Mouse (Mus musculus) thymus, adult 2 months (tissue): ENCODE results near the gene Cacna1d. TPM values are rescaled to one million over a fixed set of nuclear protein-coding genes. Genes with fewer than 3 reads are reported as not detected.

Experiments used
- DNase-seq: peaks from one replicate; pipeline ENCODE4 v3.0.0; 2021
- H3K27ac ChIP-seq: fragments of 200-500 bp; 2 replicates; pipeline ENCODE4 v1.5.1; 2012; ENCODE audit warnings: low read length, control low read depth; ENCODE audit not compliant: control insufficient read depth, insufficient read depth
- H3K27me3 ChIP-seq: fragments of 200-500 bp; 2 replicates; pipeline ENCODE4 v1.6.1; 2012; ENCODE audit warnings: mild to moderate bottlenecking, low read length, moderate library complexity, mixed read lengths; ENCODE audit not compliant: control insufficient read depth, insufficient read depth
- H3K36me3 ChIP-seq: fragments of 200-500 bp; 2 replicates; pipeline ENCODE4 v1.6.1; 2012; ENCODE audit warnings: mild to moderate bottlenecking, low read length, moderate library complexity; ENCODE audit not compliant: control insufficient read depth, insufficient read depth
- H3K4me1 ChIP-seq: fragments of 200-500 bp; replicated peaks from 2 replicates; pipeline ENCODE4 v1.6.1; 2012; ENCODE audit warnings: low read length; ENCODE audit not compliant: control insufficient read depth, insufficient read depth
- H3K4me3 ChIP-seq: fragments of 200-500 bp; 2 replicates; pipeline ENCODE4 v1.5.1; 2012; ENCODE audit warnings: mild to moderate bottlenecking, low read length, control low read depth, moderate library complexity; ENCODE audit not compliant: control insufficient read depth, insufficient read depth
- CTCF ChIP-seq: fragments of 200-500 bp; IDR thresholded peaks from 2 replicates; pipeline ENCODE4 v1.5.1; 2012; ENCODE audit warnings: mild to moderate bottlenecking, control low read depth, low read length, moderate library complexity, borderline replicate concordance; ENCODE audit not compliant: control insufficient read depth, poor library complexity, insufficient read depth; ENCODE audit errors: extremely low read depth
- POLR2A ChIP-seq: fragments of 200-500 bp; IDR thresholded peaks from 2 replicates; pipeline ENCODE4 v1.6.1; 2012; ENCODE audit warnings: mild to moderate bottlenecking, low read length, control low read depth, moderate library complexity; ENCODE audit not compliant: control insufficient read depth, poor library complexity, insufficient read depth; ENCODE audit errors: extremely low read depth
- whole genome bisulfite sequencing: fragments of 180-500 bp; shearing (Covaris S2); methylation state at CpG from one replicate; pipeline ENCODE4 v1.1.7; 2018; 5-methylcytosine and 5-hydroxymethylcytosine counted together
- polyA plus RNA-seq: library from polyadenylated mRNA; depleted of rRNA; stranded (reverse); fragments of >200 nt; gene quantifications from 2 replicates; pipeline ENCODE4 v1.2.3, GENCODE M21; 2012

Gene Cacna1d
- polyA plus RNA-seq, 1 experiment = 2.2 TPM

DNA sequence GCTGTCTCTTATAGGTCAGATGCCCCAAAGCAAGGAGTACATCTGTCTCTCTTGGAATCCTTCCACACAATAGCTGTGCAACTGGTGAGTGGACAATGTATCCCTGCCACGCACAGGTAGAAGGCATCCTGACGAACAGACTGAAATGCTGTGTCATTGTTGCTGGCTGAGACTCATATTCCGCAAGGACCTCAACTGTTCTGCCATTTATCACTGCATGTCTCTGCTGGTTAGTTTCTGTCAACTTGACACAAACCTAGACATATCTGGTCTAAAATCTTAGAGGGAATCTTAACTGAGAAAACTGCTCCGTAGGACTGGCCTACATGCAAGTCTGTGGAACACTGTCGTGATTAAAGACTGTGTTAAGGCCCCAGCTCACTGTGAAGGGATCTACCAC is 246.5 kb downstream of the Cacna1d start:
- no peaks in the 10 kb centered on the region for H3K36me3 ChIP-seq
- H3K27me3 ChIP-seq = no peaks in the 10 kb centered on the region
- no peak for DNase-seq
- no peak overlapping the region for H3K4me3 ChIP-seq
- H3K4me1 ChIP-seq = peaks cover 20% of the 10 kb centered on the region
- TF ChIP-seq POLR2A (no peak), CTCF (no peak)
- WGBS = 78% methylated on average over 5 of the region's 5 CpGs
- H3K27ac ChIP-seq = no peak overlapping the region

DNA sequence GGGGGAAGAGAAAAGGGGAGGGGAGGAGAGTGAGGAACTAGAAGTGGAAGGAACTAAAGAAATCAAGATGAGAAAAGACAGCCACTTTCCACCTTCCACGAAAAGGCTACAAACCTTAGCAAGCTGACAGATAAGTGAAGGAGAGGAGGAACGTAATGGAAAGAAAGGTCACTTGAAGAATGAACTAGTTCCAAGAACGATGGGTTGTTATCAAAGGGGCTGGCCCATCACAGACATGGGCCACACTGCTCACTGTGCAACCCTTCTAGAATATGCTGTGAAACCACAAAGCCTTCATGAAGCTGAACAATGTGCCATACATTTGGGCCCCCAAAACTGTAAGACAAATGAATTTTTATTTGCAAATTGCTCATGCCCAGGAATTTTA is 248.4 kb downstream of the Cacna1d start:
- no peaks in the 10 kb centered on the region for H3K36me3 ChIP-seq
- peaks cover 3% of the 10 kb centered on the region for H3K4me1 ChIP-seq
- H3K4me3 ChIP-seq = no peak overlapping the region
- no peaks in the 10 kb centered on the region for H3K27me3 ChIP-seq
- DNase-seq = no peak
- 78% methylated on average over 3 of the region's 3 CpGs for WGBS
- H3K27ac ChIP-seq = no peak overlapping the region
- TF ChIP-seq CTCF (no peak), POLR2A (no peak)

DNA sequence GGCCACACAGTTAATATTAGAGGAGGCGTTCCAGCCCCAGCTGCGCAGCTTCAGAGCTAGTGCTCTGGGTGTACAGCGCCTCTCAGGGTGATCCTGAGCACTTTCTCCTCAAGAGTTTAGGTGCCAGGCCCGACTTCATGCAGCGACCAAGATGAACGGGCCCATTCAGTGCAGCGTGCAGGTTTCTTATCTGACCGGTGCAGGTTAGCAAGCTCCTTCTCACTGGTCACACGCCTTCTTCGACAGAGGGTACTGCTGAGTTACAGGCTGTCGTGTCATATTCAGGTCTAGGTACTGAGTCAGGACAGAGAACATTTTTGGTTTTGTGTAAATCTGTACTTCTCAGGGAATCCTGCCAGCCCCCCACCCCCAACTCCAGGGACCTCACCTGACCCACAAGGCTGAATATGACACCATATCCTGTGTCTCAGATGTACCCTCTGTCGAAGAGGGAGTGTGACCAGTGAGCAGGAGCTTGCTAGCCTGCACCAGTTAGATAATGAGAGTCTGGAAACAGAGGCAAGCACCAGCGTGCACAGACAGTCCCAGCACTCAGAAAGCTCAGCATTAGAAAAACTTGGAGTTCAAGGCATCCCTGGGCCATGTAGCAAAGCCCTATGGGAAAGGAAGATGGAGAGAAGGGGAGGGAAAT is 249.0 kb downstream of the Cacna1d start:
- H3K36me3 ChIP-seq = no peaks in the 10 kb centered on the region
- H3K27me3 ChIP-seq = no peaks in the 10 kb centered on the region
- no peak overlapping the region for H3K4me3 ChIP-seq
- H3K4me1 ChIP-seq = no peaks in the 10 kb centered on the region
- no peak for DNase-seq
- no peak overlapping the region for H3K27ac ChIP-seq
- TF ChIP-seq POLR2A (no peak), CTCF (no peak)
- WGBS = 91% methylated on average over 13 of the region's 13 CpGs

DNA sequence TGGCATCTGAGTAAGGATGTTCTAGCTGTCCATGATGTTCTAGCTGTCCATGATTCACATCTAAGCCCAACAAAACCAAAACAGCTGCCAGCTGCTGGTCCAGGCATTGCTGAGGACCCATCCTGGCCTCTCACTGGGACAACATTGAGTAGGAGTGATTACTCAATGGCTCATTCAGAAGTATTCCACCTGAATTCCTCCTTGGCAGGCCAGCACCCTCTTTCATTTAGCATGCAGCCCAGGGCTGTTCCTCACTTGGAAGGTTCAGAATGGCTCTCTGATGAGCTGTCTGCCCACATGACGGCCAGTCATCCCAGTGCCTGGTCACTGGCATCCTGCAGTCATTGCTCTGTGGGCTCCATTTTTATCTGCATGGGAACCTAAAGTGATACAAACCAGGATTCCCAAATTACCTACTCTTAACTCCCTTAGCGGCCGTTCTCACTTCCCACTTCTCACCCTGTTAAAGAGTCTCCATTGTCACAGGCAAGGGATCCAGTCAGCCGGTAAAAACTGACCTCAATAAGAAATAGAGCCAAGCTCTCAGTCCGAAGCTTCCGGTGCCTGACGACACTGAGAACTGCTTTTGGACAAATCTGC is 250.2 kb downstream of the Cacna1d start:
- no peak overlapping the region for H3K27ac ChIP-seq
- 97% methylated on average over 7 of the region's 7 CpGs for WGBS
- DNase-seq = no peak
- H3K4me3 ChIP-seq = no peak overlapping the region
- H3K4me1 ChIP-seq = no peaks in the 10 kb centered on the region
- TF ChIP-seq POLR2A (no peak), CTCF (no peak)
- no peaks in the 10 kb centered on the region for H3K36me3 ChIP-seq
- no peaks in the 10 kb centered on the region for H3K27me3 ChIP-seq

DNA sequence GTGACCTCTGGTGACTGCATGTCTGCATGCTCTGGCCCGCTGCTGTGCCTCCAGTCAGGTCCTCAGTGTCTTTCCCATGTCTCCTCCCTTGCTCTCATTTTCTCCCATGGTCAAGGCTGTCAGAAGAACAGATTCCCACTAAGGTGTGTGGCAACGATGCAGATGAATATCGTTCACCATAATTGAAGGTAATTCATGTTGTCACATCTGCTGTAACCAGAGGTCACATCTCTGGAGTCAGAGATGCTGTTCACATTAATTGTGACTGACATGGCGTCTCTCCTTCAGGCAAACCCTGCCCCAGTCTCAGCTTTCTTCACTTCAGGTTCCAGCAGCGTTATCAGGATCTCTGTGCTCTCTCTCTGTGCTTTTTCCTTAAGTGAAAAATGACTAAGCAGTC is 252.4 kb downstream of the Cacna1d start:
- WGBS = 92% methylated on average over 5 of the region's 5 CpGs
- Histone ChIP-seq H3K4me3 (no peak overlapping the region), H3K36me3 (no peaks in the 10 kb centered on the region), H3K4me1 (no peaks in the 10 kb centered on the region), H3K27me3 (no peaks in the 10 kb centered on the region), H3K27ac (no peak overlapping the region)
- no peak for DNase-seq
- TF ChIP-seq POLR2A (no peak), CTCF (no peak)

DNA sequence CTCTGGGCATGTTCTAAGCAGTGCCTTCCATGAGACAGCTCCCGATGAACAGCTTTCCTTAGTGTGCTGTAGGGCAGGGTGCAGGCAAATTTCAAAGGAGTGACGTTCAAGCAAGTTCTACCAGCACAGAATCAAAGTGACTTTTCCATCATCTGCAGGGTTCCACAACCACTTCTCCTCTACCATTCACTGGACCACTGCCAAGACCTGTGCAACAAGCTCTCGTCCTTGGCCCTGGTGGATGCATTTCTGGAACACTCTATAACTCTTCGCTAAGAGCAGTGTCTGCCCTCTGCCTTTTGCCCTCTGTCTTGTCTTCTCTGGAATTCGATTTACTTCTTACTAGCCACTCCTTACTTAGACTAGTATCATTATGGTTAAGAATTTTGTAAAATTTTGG is 266.1 kb downstream of the Cacna1d start:
- 83% methylated on average over 5 of the region's 5 CpGs for WGBS
- H3K36me3 ChIP-seq = no peaks in the 10 kb centered on the region
- no peaks in the 10 kb centered on the region for H3K27me3 ChIP-seq
- no peaks in the 10 kb centered on the region for H3K4me1 ChIP-seq
- no peak for DNase-seq
- H3K4me3 ChIP-seq = no peak overlapping the region
- TF ChIP-seq CTCF (no peak), POLR2A (no peak)
- H3K27ac ChIP-seq = no peak overlapping the region

DNA sequence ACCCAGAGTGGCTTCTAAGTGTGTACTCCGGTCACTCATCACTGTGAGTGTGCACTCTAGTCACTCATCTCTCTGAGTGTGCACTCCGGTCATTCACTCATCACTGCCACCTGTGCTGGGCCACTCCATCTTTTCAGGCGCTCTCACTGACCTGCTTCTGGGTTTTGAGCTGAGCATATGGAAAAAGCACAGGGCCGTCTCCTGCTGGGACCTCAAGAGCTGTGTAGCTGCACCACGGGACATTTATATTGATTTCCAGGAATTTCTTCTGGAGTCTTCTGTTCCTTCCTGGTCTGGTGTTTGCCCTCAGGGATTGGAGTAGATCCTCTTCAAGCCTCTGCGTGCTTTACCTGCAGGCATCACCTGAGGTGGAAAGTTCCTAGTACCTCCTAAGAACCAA is 269.2 kb downstream of the Cacna1d start:
- no peak for DNase-seq
- Histone ChIP-seq H3K27me3 (no peaks in the 10 kb centered on the region), H3K4me3 (no peak overlapping the region), H3K36me3 (no peaks in the 10 kb centered on the region), H3K27ac (no peak overlapping the region), H3K4me1 (no peaks in the 10 kb centered on the region)
- TF ChIP-seq CTCF = no peak
- no peak for TF ChIP-seq POLR2A
- WGBS = 97% methylated on average over 6 of the region's 6 CpGs
